In genomic region chr16:32876831-32877230, GRCm38 (mm10) we compare ENCODE assay signal across 8 mouse cellular contexts. TPM values are rescaled to one million over a fixed set of nuclear protein-coding genes. Genes with fewer than 3 reads are reported as not detected.
DNase-seq lines count a peak whose midpoint lies in the region; ATAC-seq and TF ChIP-seq lines count a peak whose summit lies in the region.

No protein-coding gene starts in this region.

- 26% methylated on average over 9 of the region's 9 CpGs for WGBS in forebrain, embryonic 16.5 days
- WGBS in liver, embryonic 14.5 days (ENCODE audit: insufficient replicate concordance), result 24% methylated on average over 9 of the region's 9 CpGs

- peak; percentile 35 for DNase-seq in 416B (ENCODE audit: low read depth)
- no peak for DNase-seq in liver, embryonic 14.5 days (ENCODE audit: low read depth in 3 of 3, low spot score in 3 of 3)
- no peak for DNase-seq in gastrocnemius, adult 8-10 months (ENCODE audit: low spot score in 2 of 2)
- DNase-seq in right cerebral cortex, postnatal 36 days (ENCODE audit: low spot score in 2 of 2), result no peak

- H3K27ac ChIP-seq in forebrain, embryonic 16.5 days (ENCODE audit: low read length), result no peak overlapping the region
- no peak overlapping the region for H3K27ac ChIP-seq in liver, embryonic 14.5 days

- no peak for ATAC-seq in erythroblast, adult 5-6 weeks (replicated peaks; ENCODE audit: low FRiP score, poor library complexity, severe bottlenecking)
- no peak for ATAC-seq in forebrain, embryonic 16.5 days
- ATAC-seq in liver, embryonic 14.5 days (ENCODE audit: insufficient read depth), result no peak
- ATAC-seq in frontal cortex, adult (ENCODE audit: low TSS enrichment), result no peak

- H3K9ac ChIP-seq in forebrain, embryonic 16.5 days (replicated peaks; ENCODE audit: low read depth, low read length), result peak overlapping the region; percentile 94
- H3K9ac ChIP-seq in liver, embryonic 14.5 days (replicated peaks), result no peak overlapping the region; the same call in 1 of the 2 replicates

- no peaks in the 10 kb centered on the region; the same call in 1 of the 2 replicates for H3K27me3 ChIP-seq in erythroblast, embryonic 14.5 days (ENCODE audit: control insufficient read depth)
- H3K27me3 ChIP-seq in forebrain, embryonic 16.5 days (replicated peaks; ENCODE audit: control insufficient read depth, insufficient read depth, low read length), result no peaks in the 10 kb centered on the region
- no peaks in the 10 kb centered on the region for H3K27me3 ChIP-seq in liver, embryonic 14.5 days (ENCODE audit: control insufficient read depth, insufficient read depth, low read length)

- no peak for TF ChIP-seq EP300 in liver, embryonic 14.5 days (IDR thresholded peaks at IDR 0.05; ENCODE audit: low read depth)

- H3K4me1 ChIP-seq in erythroblast, embryonic 14.5 days (ENCODE audit: control insufficient read depth), result peaks cover 23% of the 10 kb centered on the region
- peaks cover 18% of the 10 kb centered on the region for H3K4me1 ChIP-seq in forebrain, embryonic 16.5 days (replicated peaks; ENCODE audit: control insufficient read depth, insufficient read depth, low read length)
- H3K4me1 ChIP-seq in liver, embryonic 14.5 days (replicated peaks; ENCODE audit: control insufficient read depth in 2 of 2, insufficient read depth in 2 of 2, low read length in 1 of 2), result peaks cover 8 to 12% of the 10 kb centered on the region in 2 experiments

- no peaks in the 10 kb centered on the region for H3K36me3 ChIP-seq in erythroblast, embryonic 14.5 days (ENCODE audit: control insufficient read depth)
- no peaks in the 10 kb centered on the region for H3K36me3 ChIP-seq in forebrain, embryonic 16.5 days (ENCODE audit: control insufficient read depth, insufficient read depth)
- no peaks in the 10 kb centered on the region for H3K36me3 ChIP-seq in liver, embryonic 14.5 days (replicated peaks; ENCODE audit: control insufficient read depth, insufficient read depth, low read depth)

- peak overlapping the region; percentile 76 for H3K4me3 ChIP-seq in erythroblast, embryonic 14.5 days (replicated peaks)
- H3K4me3 ChIP-seq in forebrain, embryonic 16.5 days (replicated peaks; ENCODE audit: low read length), result peak overlapping the region; percentile 71
- H3K4me3 ChIP-seq in liver, embryonic 14.5 days (ENCODE audit: insufficient read depth in 1 of 2, low read depth in 2 of 2, low read length in 2 of 2), result peak overlapping the region; percentile 62 to 78; a peak in 3 of 4 replicates

- no peak for TF ChIP-seq CTCF in liver, embryonic 14.5 days (IDR thresholded peaks at IDR 0.05; ENCODE audit: low read depth)

- no peaks in the 10 kb centered on the region for H3K9me3 ChIP-seq in erythroblast, embryonic 14.5 days (ENCODE audit: control insufficient read depth, low read length)
- no peaks in the 10 kb centered on the region for H3K9me3 ChIP-seq in forebrain, embryonic 16.5 days (ENCODE audit: control insufficient read depth, low read length)
- no peaks in the 10 kb centered on the region for H3K9me3 ChIP-seq in liver, embryonic 14.5 days (ENCODE audit: control insufficient read depth, low read length)

- peak overlapping the region; percentile 63 for H3K4me2 ChIP-seq in forebrain, embryonic 16.5 days (ENCODE audit: low read length)
- peak overlapping the region; percentile 89 for H3K4me2 ChIP-seq in liver, embryonic 14.5 days (ENCODE audit: low read depth)

RNA-seq across cellular contexts. Expression of gene Fyttd1, which starts 0.5 kb away (rescaled TPM):
- 0.23 and 1.6 TPM in 2 replicates for polyA plus RNA-seq in erythroblast, embryonic 14.5 days (2012)
- 5.6 and 6.0 TPM in 2 replicates for total RNA-seq in erythroblast, adult 5-6 weeks (2015; ENCODE audit: low replicate concordance)
- total RNA-seq in erythroblast, adult 5-6 weeks (2017; ENCODE audit: low replicate concordance), result 9.5 and 11.8 TPM in 2 replicates
- 119 and 129 TPM in 2 replicates for polyA plus RNA-seq in forebrain, embryonic 16.5 days (2015; fragmentation: Nextera tagmentation; extraction: Ambion mirVana)
- 5.7 and 9.8 TPM in 2 replicates for polyA plus RNA-seq in liver, embryonic 14.5 days (2012; rRNA removed)
- polyA plus RNA-seq in liver, embryonic 14.5 days (2014; fragmentation: Nextera tagmentation; extraction: Ambion mirVana), result 33.3 and 33.9 TPM in 2 replicates
- 100 to 1,000 TPM; 107 to 123 (median 116) TPM for total RNA-seq in gastrocnemius, adult 8-10 months (2022)

RNA-seq across cellular contexts. Expression of gene Rubcn, which starts 0.7 kb away (rescaled TPM):
- polyA plus RNA-seq in erythroblast, embryonic 14.5 days (2012), result 0.15 and 0.30 TPM in 2 replicates
- total RNA-seq in erythroblast, adult 5-6 weeks (2015; ENCODE audit: low replicate concordance), result 2.9 and 7.7 TPM in 2 replicates
- 2.5 and 5.3 TPM in 2 replicates for total RNA-seq in erythroblast, adult 5-6 weeks (2017; ENCODE audit: low replicate concordance)
- polyA plus RNA-seq in forebrain, embryonic 16.5 days (2015; fragmentation: Nextera tagmentation; extraction: Ambion mirVana), result 38.6 and 40.4 TPM in 2 replicates
- polyA plus RNA-seq in liver, embryonic 14.5 days (2012; rRNA removed), result 3.9 and 4.2 TPM in 2 replicates
- polyA plus RNA-seq in liver, embryonic 14.5 days (2014; fragmentation: Nextera tagmentation; extraction: Ambion mirVana), result 3.1 and 4.3 TPM in 2 replicates
- total RNA-seq in gastrocnemius, adult 8-10 months (2022), result 10 to 100 TPM; 22.4 to 29.0 (median 25.9) TPM

RNA-seq across cellular contexts. Expression of gene Lrch3, which starts 37.1 kb away (rescaled TPM):
- polyA plus RNA-seq in erythroblast, embryonic 14.5 days (2012), result 0.08 and 0.14 TPM in 2 replicates
- total RNA-seq in erythroblast, adult 5-6 weeks (2015; ENCODE audit: low replicate concordance), result 9.8 and 10.2 TPM in 2 replicates
- 7.4 and 18.0 TPM in 2 replicates for total RNA-seq in erythroblast, adult 5-6 weeks (2017; ENCODE audit: low replicate concordance)
- 39.0 and 44.7 TPM in 2 replicates for polyA plus RNA-seq in forebrain, embryonic 16.5 days (2015; fragmentation: Nextera tagmentation; extraction: Ambion mirVana)
- 5.0 and 6.3 TPM in 2 replicates for polyA plus RNA-seq in liver, embryonic 14.5 days (2012; rRNA removed)
- 3.9 and 4.9 TPM in 2 replicates for polyA plus RNA-seq in liver, embryonic 14.5 days (2014; fragmentation: Nextera tagmentation; extraction: Ambion mirVana)
- 10 to 100 TPM; 11.6 to 15.3 (median 13.8) TPM for total RNA-seq in gastrocnemius, adult 8-10 months (2022)
